Mouse (Mus musculus) heart, embryonic 11.5 days (tissue): ENCODE measurements around the gene Clstn1. TPM values are rescaled to one million over a fixed set of nuclear protein-coding genes. Genes with fewer than 3 reads are reported as not detected.
"Not testable (repeated sequence)": the region's sequence is repeated elsewhere in the genome, so short reads cannot be mapped to it uniquely, and the experiment has no call there.

Experiments used
- ATAC-seq: fragments of 200-750 bp; cut with Nextera tagmentation; replicated peaks from 2 replicates; pipeline ENCODE4 v1.8.0; 2017; ENCODE audit warnings: moderate library complexity; ENCODE audit not compliant: insufficient number of reproducible peaks, low FRiP score, low TSS enrichment
- H3K27ac ChIP-seq: fragments of 300-500 bp; sonication (generic); 2 replicates; pipeline ENCODE4 v1.5.1; 2014; ENCODE audit warnings: mild to moderate bottlenecking, low read depth, low read length
- H3K27me3 ChIP-seq: fragments of 300-500 bp; sonication (generic); 2 replicates; pipeline ENCODE4 v1.6.1; 2014; ENCODE audit warnings: mild to moderate bottlenecking, low read length, mixed read lengths; ENCODE audit not compliant: control insufficient read depth, insufficient read depth
- H3K36me3 ChIP-seq: fragments of 300-500 bp; sonication (generic); 2 replicates; pipeline ENCODE4 v1.6.1; 2014; ENCODE audit warnings: mild to moderate bottlenecking, low read length, moderate library complexity, mixed read lengths; ENCODE audit not compliant: control insufficient read depth, insufficient read depth
- H3K4me1 ChIP-seq: fragments of 300-500 bp; sonication (generic); 2 replicates; pipeline ENCODE4 v1.6.1; 2014; ENCODE audit warnings: low read length; ENCODE audit not compliant: control insufficient read depth, insufficient read depth
- H3K4me2 ChIP-seq: fragments of 300-500 bp; sonication (generic); 2 replicates; pipeline ENCODE4 v1.6.1; 2014; ENCODE audit warnings: mild to moderate bottlenecking, moderate library complexity
- H3K4me3 ChIP-seq: fragments of 300-500 bp; sonication (generic); 2 replicates; pipeline ENCODE4 v1.5.1; 2014; ENCODE audit warnings: low read depth, low read length
- H3K9ac ChIP-seq: fragments of 300-500 bp; sonication (generic); 2 replicates; pipeline ENCODE4 v1.6.1; 2014; ENCODE audit warnings: mild to moderate bottlenecking, low read depth, low read length, moderate library complexity
- H3K9me3 ChIP-seq: fragments of 300-500 bp; sonication (generic); replicated peaks from 2 replicates; pipeline ENCODE4 v1.6.1; 2016; ENCODE audit warnings: low read length; ENCODE audit not compliant: control insufficient read depth
- WGBS: fragments of 180-500 bp; shearing (Covaris S2); extraction: QIAGEN DNeasy Blood & Tissue Kit; methylation state at CpG from one replicate; pipeline ENCODE4 v1.1.7; 2014; ENCODE audit not compliant: insufficient replicate concordance; 5-methylcytosine and 5-hydroxymethylcytosine counted together
- polyA plus RNA-seq: library from polyadenylated mRNA; unstranded; fragments of >200 nt; fragmentation: Nextera tagmentation; extraction: Ambion mirVana; gene quantifications from 2 replicates; pipeline ENCODE4 v1.2.1, GENCODE M21; 2014

Gene Clstn1
- polyA plus RNA-seq, 1 experiment from 2014 or later, result 12.3 TPM

GRCm38 (mm10) chr4:149608309-149608638 lies 22.0 kb downstream of the Clstn1 start:
- Histone ChIP-seq H3K9me3 (no peaks in the 10 kb centered on the region; the same call in 1 of the 2 replicates), H3K4me2 (no peak overlapping the region), H3K4me1 (peaks cover 9% of the 10 kb centered on the region), H3K27me3 (no peaks in the 10 kb centered on the region), H3K36me3 (no peaks in the 10 kb centered on the region), H3K9ac (no peak overlapping the region), H3K4me3 (no peak overlapping the region), H3K27ac (no peak overlapping the region)
- ATAC-seq, result no peak
- 80% methylated on average over 6 of the region's 6 CpGs for WGBS

- H3K9ac ChIP-seq, result no peak overlapping the region
- H3K4me1 ChIP-seq, result peaks cover 9% of the 10 kb centered on the region
- peaks cover 3% of the 10 kb centered on the region; the same call in 1 of the 2 replicates for H3K9me3 ChIP-seq
- H3K36me3 ChIP-seq, result no peaks in the 10 kb centered on the region
- no peak overlapping the region for H3K27ac ChIP-seq
- H3K4me3 ChIP-seq, result no peak overlapping the region
- 63% methylated on average over 8 of the region's 8 CpGs for WGBS
- no peak for ATAC-seq
- H3K27me3 ChIP-seq, result no peaks in the 10 kb centered on the region
- no peak overlapping the region for H3K4me2 ChIP-seq
These were observed 23.2 kb downstream of the Clstn1 start for GRCm38 (mm10) chr4:149609256-149610025.

- no peak overlapping the region for H3K27ac ChIP-seq
- no peak overlapping the region for H3K9ac ChIP-seq
- WGBS, result 44% methylated on average over 10 of the region's 10 CpGs
- H3K4me3 ChIP-seq, result no peak overlapping the region
- peaks cover 3% of the 10 kb centered on the region; the same call in 1 of the 2 replicates for H3K9me3 ChIP-seq
- H3K4me1 ChIP-seq, result peaks cover 9% of the 10 kb centered on the region
- no peaks in the 10 kb centered on the region for H3K36me3 ChIP-seq
- no peaks in the 10 kb centered on the region for H3K27me3 ChIP-seq
- H3K4me2 ChIP-seq, result no peak overlapping the region
- no peak for ATAC-seq
These were observed 25.2 kb downstream of the Clstn1 start for GRCm38 (mm10) chr4:149611376-149612044.

- 78% methylated on average over 6 of the region's 6 CpGs for WGBS
- H3K4me3 ChIP-seq, result not testable (repeated sequence)
- peak; percentile 39; the same call in 1 of the 2 replicates for ATAC-seq
These were observed 27.2 kb downstream of the Clstn1 start for GRCm38 (mm10) chr4:149613497-149613896.

GRCm38 (mm10) chr4:149614869-149615268 lies 28.6 kb downstream of the Clstn1 start:
- 94% methylated on average over 3 of the region's 3 CpGs for WGBS

More at GRCm38 (mm10) chr4:149613497-149613896, 27.2 kb downstream of the Clstn1 start:
- not testable (repeated sequence) for H3K36me3 ChIP-seq, H3K27ac ChIP-seq, H3K27me3 ChIP-seq, H3K4me2 ChIP-seq, H3K9ac ChIP-seq, H3K9me3 ChIP-seq, H3K4me1 ChIP-seq

GRCm38 (mm10) chr4:149616999-149617398 lies 30.7 kb downstream of the Clstn1 start:
- ATAC-seq, result not testable (repeated sequence)

More at GRCm38 (mm10) chr4:149614869-149615268, 28.6 kb downstream of the Clstn1 start:
- H3K4me1 ChIP-seq, result no peaks in the 10 kb centered on the region
- H3K9ac ChIP-seq, result no peak overlapping the region
- H3K4me2 ChIP-seq, result no peak overlapping the region
- H3K27me3 ChIP-seq, result no peaks in the 10 kb centered on the region
- no peaks in the 10 kb centered on the region for H3K36me3 ChIP-seq
- H3K4me3 ChIP-seq, result no peak overlapping the region
- H3K27ac ChIP-seq, result no peak overlapping the region
- no peak for ATAC-seq
- peaks cover 3% of the 10 kb centered on the region; the same call in 1 of the 2 replicates for H3K9me3 ChIP-seq

GRCm38 (mm10) chr4:149619988-149620387 lies 33.7 kb downstream of the Clstn1 start:
- WGBS, result 39% methylated on average over 8 of the region's 8 CpGs
- no peak overlapping the region for H3K4me2 ChIP-seq
- no peak overlapping the region for H3K9ac ChIP-seq
- no peak overlapping the region for H3K27ac ChIP-seq
- no peaks in the 10 kb centered on the region for H3K9me3 ChIP-seq
- no peak for ATAC-seq
- no peaks in the 10 kb centered on the region for H3K36me3 ChIP-seq
- H3K4me1 ChIP-seq, result no peaks in the 10 kb centered on the region
- H3K27me3 ChIP-seq, result no peaks in the 10 kb centered on the region
- H3K4me3 ChIP-seq, result no peak overlapping the region

More at GRCm38 (mm10) chr4:149616999-149617398, 30.7 kb downstream of the Clstn1 start:
- 86% methylated on average over 3 of the region's 3 CpGs for WGBS
- H3K27ac ChIP-seq, H3K9me3 ChIP-seq, H3K4me2 ChIP-seq, H3K36me3 ChIP-seq, H3K9ac ChIP-seq, H3K4me3 ChIP-seq, H3K4me1 ChIP-seq, H3K27me3 ChIP-seq: not testable (repeated sequence)

- H3K4me2 ChIP-seq, result no peak overlapping the region
- no peaks in the 10 kb centered on the region for H3K4me1 ChIP-seq
- 68% methylated on average over 4 of the region's 4 CpGs for WGBS
- no peak overlapping the region for H3K4me3 ChIP-seq
- H3K9me3 ChIP-seq, result no peaks in the 10 kb centered on the region
- no peak overlapping the region for H3K27ac ChIP-seq
- no peak overlapping the region for H3K9ac ChIP-seq
- no peaks in the 10 kb centered on the region for H3K27me3 ChIP-seq
- ATAC-seq, result no peak
- H3K36me3 ChIP-seq, result no peaks in the 10 kb centered on the region
These were observed 35.0 kb downstream of the Clstn1 start for GRCm38 (mm10) chr4:149621286-149621685.
